Mouse (Mus musculus): ENCODE measurements around the gene Plppr3.
A peak's percentile ranks its signal among the peaks of the same experiment; 100 is the strongest.

Plppr3 gene

DNA sequence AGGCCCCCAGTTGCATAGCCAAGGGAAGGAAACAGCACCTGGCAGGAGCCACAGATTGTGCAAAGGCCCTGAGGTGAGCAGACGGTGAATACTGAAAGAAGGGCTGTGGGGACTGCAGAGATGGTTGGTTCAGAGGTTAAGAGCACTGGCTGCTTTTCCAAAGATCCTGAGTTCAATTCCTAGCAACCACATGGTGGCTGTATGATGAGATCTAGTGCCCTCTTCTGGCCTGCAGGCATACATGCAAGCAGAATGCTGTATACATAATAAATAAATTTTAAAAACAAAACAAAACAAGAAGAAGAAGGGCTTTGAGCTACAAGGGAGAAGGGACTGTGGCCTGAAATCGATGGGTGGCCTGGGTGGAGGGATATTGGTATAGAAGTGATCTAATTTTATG lies 57.3 kb downstream of the Plppr3 start:
- DNase-seq (ENCODE audit: low spot score), result no peak

DNA sequence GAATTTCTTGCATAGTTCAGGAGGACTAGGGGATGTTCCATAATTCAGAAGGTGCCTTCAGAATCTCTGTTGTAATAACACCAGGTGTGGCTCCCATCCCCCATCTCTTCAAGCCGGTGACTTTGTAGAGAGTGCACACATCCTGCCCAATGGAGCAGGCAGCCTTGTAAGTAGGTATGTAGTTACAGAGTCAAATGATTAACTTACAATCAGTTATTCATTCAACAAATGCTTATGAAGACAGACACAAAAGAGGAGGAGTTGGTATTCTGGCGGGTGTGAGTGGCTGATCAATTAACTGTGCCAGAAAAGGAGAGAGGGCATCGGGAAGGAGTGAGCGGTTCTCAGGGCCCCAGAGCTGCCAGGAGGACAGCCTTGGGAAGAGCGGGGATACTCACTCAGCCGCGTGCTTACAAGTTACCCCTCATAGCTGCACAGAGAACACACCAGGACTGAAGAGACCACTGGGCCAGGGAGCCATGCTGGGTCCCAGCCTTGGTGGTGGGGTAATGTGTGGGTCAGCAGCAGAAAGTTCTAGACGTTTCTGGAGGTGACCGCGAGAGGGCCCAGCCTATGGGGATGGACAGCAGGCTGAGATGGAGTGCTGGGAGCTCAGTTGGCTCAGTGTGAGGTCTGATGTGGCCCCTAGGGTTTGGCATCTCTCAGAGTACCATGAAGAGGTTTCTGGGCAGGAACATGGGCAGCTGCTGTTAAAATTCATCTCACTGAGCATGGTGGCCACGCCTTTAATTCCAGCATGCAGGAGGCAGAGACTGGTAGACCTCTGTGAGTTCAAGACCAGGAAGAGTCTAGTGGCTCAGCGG lies 58.6 kb downstream of the Plppr3 start:
- no peak for DNase-seq (ENCODE audit: low spot score)

GRCm38 (mm10) chr10:79814271-79814842 lies 60.1 kb downstream of the Plppr3 start:
- no peak for DNase-seq (ENCODE audit: low spot score)

- peak; percentile 57 for DNase-seq (ENCODE audit: low spot score)
Measured at GRCm38 (mm10) chr10:79811736-79812637, 62.4 kb downstream of the Plppr3 start.
